Mouse (Mus musculus) heart, adult 2 months (tissue): ENCODE data around the gene Gucy1b1. TPM values are rescaled to one million over a fixed set of nuclear protein-coding genes. Genes with fewer than 3 reads are reported as not detected.
A peak's percentile ranks its signal among the peaks of the same experiment; 100 is the strongest.

ENCODE experiments used
- DNase-seq, 2 experiments: peaks; one replicate each; pipeline ENCODE4 v3.0.0; 2021
- H3K27ac ChIP-seq: fragments of 200-600 bp; 2 replicates; pipeline ENCODE4 v1.8.1; 2022
- H3K27me3 ChIP-seq: fragments of 200-500 bp; 2 replicates; pipeline ENCODE4 v1.6.1; 2012; ENCODE audit warnings: mild to moderate bottlenecking, low read length, inconsistent platforms, mixed read lengths; ENCODE audit not compliant: control insufficient read depth, insufficient read depth
- H3K36me3 ChIP-seq: fragments of 200-500 bp; 2 replicates; pipeline ENCODE4 v1.6.1; 2012; ENCODE audit warnings: low read length, inconsistent platforms; ENCODE audit not compliant: control insufficient read depth, insufficient read depth
- H3K4me1 ChIP-seq: fragments of 200-500 bp; 2 replicates; pipeline ENCODE4 v1.6.1; 2011; ENCODE audit warnings: low read length; ENCODE audit not compliant: control insufficient read depth, insufficient read depth
- H3K4me3 ChIP-seq: fragments of 200-600 bp; 2 replicates; pipeline ENCODE4 v1.8.1; 2022
- H3K79me2 ChIP-seq: fragments of 200-500 bp; replicated peaks from 2 replicates; pipeline ENCODE4 v1.6.1; 2012; ENCODE audit warnings: mild to moderate bottlenecking, inconsistent platforms, low read length, moderate library complexity, mixed read lengths; ENCODE audit not compliant: control insufficient read depth, insufficient read depth
- H3K9ac ChIP-seq: fragments of 200-500 bp; 2 replicates; pipeline ENCODE4 v1.6.1; 2012; ENCODE audit warnings: low read depth, mild to moderate bottlenecking, control low read depth, inconsistent platforms, low read length, mixed read lengths
- CTCF ChIP-seq: fragments of 200-600 bp; IDR thresholded peaks from 2 replicates; pipeline ENCODE4 v1.8.1; 2022; ENCODE audit warnings: antibody characterized with exemption, mild to moderate bottlenecking, moderate library complexity
- EP300 ChIP-seq: fragments of 200-500 bp; IDR thresholded peaks from 2 replicates; pipeline ENCODE4 v1.6.1; 2011; ENCODE audit warnings: low read depth, low read length, control low read depth; ENCODE audit not compliant: insufficient read depth
- POLR2A ChIP-seq: fragments of 200-500 bp; IDR thresholded peaks from 2 replicates; pipeline ENCODE4 v1.6.1; 2011; ENCODE audit warnings: mild to moderate bottlenecking, low read depth, low read length, control low read depth; ENCODE audit not compliant: insufficient read depth
- WGBS: fragments of 180-500 bp; shearing (Covaris S2); methylation state at CpG from one replicate; pipeline ENCODE4 v1.1.7; 2018; 5-methylcytosine and 5-hydroxymethylcytosine counted together
- intact Hi-C: fragments of 180-260 bp; cut with DNase I; formaldehyde crosslinking; loops from one replicate; pipeline ENCODE4 v1.15.1; 2025
- polyA plus RNA-seq: library from polyadenylated mRNA; depleted of rRNA; stranded (reverse); fragments of >200 nt; gene quantifications from 2 replicates; pipeline ENCODE4 v1.2.3, GENCODE M21; 2012
- total RNA-seq, 2 experiments: library from RNA; stranded (reverse); gene quantifications; 2 replicates each; pipeline ENCODE4 v1.2.3; 2021

Gene Gucy1b1
- total and polyA plus RNA-seq, 3 experiments: 9.4 to 15.1 (median 14.7) TPM

- DNase-seq: no peak
- intact Hi-C loops: no loop called here
- Histone ChIP-seq H3K36me3 (no peaks in the 10 kb centered on the region), H3K4me3 (no peak overlapping the region), H3K79me2 (no peaks in the 10 kb centered on the region), H3K27me3 (no peaks in the 10 kb centered on the region), H3K9ac (no peak overlapping the region), H3K4me1 (no peaks in the 10 kb centered on the region), H3K27ac (no peak overlapping the region)
- TF ChIP-seq EP300 (no peak), POLR2A (no peak)
- WGBS: 83% methylated on average over 1 of the region's 1 CpGs
Measured at GRCm38 (mm10) chr3:82030008-82030748, 44.3 kb downstream of the Gucy1b1 start.

GRCm38 (mm10) chr3:82029229-82029628, 45.3 kb downstream of the Gucy1b1 start:
- no peaks in the 10 kb centered on the region for H3K4me1 ChIP-seq
- no peaks in the 10 kb centered on the region for H3K36me3 ChIP-seq
- no peak overlapping the region for H3K4me3 ChIP-seq
- peak in 1 of 2 experiments; percentile 11 for DNase-seq
- WGBS: 2% methylated on average over 3 of the region's 3 CpGs
- no peak overlapping the region for H3K27ac ChIP-seq
- H3K79me2 ChIP-seq: no peaks in the 10 kb centered on the region
- H3K27me3 ChIP-seq: no peaks in the 10 kb centered on the region
- peak; percentile 93 for TF ChIP-seq CTCF
- no peak for TF ChIP-seq EP300
- TF ChIP-seq POLR2A: no peak
- intact Hi-C loops: no loop called here
- H3K9ac ChIP-seq: no peak overlapping the region

- H3K9ac ChIP-seq: no peak overlapping the region
- H3K27ac ChIP-seq: no peak overlapping the region
- no peak overlapping the region for H3K4me3 ChIP-seq
- H3K36me3 ChIP-seq: no peaks in the 10 kb centered on the region
- TF ChIP-seq EP300 (no peak), POLR2A (no peak)
- no peaks in the 10 kb centered on the region for H3K4me1 ChIP-seq
- H3K27me3 ChIP-seq: no peaks in the 10 kb centered on the region
- DNase-seq: no peak
- H3K79me2 ChIP-seq: no peaks in the 10 kb centered on the region
- WGBS: 50% methylated on average over 1 of the region's 1 CpGs
- intact Hi-C loops: no loop called here
Measured at GRCm38 (mm10) chr3:82027286-82027685, 47.2 kb downstream of the Gucy1b1 start.

DNA sequence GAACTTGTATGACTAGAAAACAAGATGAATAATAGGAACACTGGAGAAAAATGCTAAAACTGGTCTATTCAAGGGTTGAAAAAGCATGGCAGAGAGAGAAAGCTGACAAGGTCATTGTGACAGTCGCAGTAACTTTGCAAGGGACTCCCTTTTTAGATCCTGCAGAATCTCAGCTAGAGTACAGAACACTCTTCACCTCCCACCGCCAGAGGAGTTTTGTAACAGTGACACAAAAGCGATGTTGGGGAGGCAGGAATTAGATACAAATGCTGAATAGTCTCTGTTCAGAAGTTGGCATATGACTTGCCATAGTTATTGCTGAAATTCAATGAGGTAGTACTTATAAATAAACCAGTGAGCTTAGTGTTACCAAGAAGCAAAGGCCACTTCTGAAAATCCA, 51.4 kb downstream of the Gucy1b1 start:
- H3K79me2 ChIP-seq: no peaks in the 10 kb centered on the region
- no peak overlapping the region for H3K27ac ChIP-seq
- intact Hi-C loops: no loop called here

DNA sequence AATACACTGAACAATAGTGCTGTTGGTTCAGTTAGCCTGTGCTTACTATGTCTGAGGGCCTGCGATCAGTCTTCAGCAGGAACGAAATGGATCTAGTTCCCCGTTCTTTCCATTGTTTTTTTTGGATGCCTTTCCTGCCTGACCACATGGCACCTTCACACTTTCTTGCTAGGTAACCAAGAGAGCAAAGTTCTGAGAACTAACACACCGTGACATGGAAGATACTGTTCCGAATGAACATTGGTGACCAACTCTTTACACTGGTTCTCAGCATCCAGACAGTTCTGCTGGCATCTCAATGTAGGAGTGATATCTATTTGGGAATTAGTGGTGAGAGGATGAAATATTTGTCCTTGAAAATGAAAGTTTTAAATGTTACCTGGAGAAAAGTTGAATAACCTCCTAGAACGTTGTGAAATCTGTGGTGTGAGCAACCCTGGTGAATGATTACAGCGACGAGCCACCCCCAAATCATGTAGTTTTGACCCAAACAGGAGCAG, 52.0 kb downstream of the Gucy1b1 start:
- Histone ChIP-seq H3K79me2 (no peaks in the 10 kb centered on the region), H3K4me3 (no peak overlapping the region), H3K36me3 (no peaks in the 10 kb centered on the region), H3K27me3 (no peaks in the 10 kb centered on the region), H3K9ac (no peak overlapping the region), H3K27ac (no peak overlapping the region), H3K4me1 (no peaks in the 10 kb centered on the region)
- DNase-seq: no peak
- TF ChIP-seq CTCF: no peak
- TF ChIP-seq POLR2A: no peak
- TF ChIP-seq EP300: no peak
- 79% methylated on average over 8 of the region's 8 CpGs for WGBS
- intact Hi-C loops: no loop called here

More for the DNA sequence above, 51.4 kb downstream of the Gucy1b1 start:
- 51% methylated on average over 3 of the region's 3 CpGs for WGBS
- H3K9ac ChIP-seq: no peak overlapping the region
- no peak overlapping the region for H3K4me3 ChIP-seq
- no peak for DNase-seq
- H3K4me1 ChIP-seq: no peaks in the 10 kb centered on the region
- no peaks in the 10 kb centered on the region for H3K27me3 ChIP-seq
- no peaks in the 10 kb centered on the region for H3K36me3 ChIP-seq
- TF ChIP-seq EP300: no peak
- TF ChIP-seq CTCF: no peak
- no peak for TF ChIP-seq POLR2A

- H3K79me2 ChIP-seq: no peaks in the 10 kb centered on the region
- H3K9ac ChIP-seq: no peak overlapping the region
- no peaks in the 10 kb centered on the region for H3K36me3 ChIP-seq
- no peak for DNase-seq
- no peak overlapping the region for H3K4me3 ChIP-seq
- intact Hi-C loops: no loop called here
- no peaks in the 10 kb centered on the region for H3K27me3 ChIP-seq
- no peak for TF ChIP-seq CTCF
- TF ChIP-seq EP300: no peak
- no peak for TF ChIP-seq POLR2A
- 68% methylated on average over 7 of the region's 7 CpGs for WGBS
- no peaks in the 10 kb centered on the region for H3K4me1 ChIP-seq
- H3K27ac ChIP-seq: no peak overlapping the region
Measured at GRCm38 (mm10) chr3:82014148-82014703, 60.3 kb downstream of the Gucy1b1 start.
